Mouse (Mus musculus) forebrain, postnatal 0 days (tissue): ENCODE data around the gene Prkca. TPM values are rescaled to one million over a fixed set of nuclear protein-coding genes. Genes with fewer than 3 reads are reported as not detected.

ENCODE experiments used
- ATAC-seq: fragments of 200-750 bp; cut with Nextera tagmentation; 2 replicates; pipeline ENCODE4 v1.8.0; 2017; ENCODE audit warnings: mild to moderate bottlenecking, moderate library complexity
- DNase-seq: peaks from one replicate; pipeline ENCODE4 v3.0.0-alpha.2; 2015
- H3K27ac ChIP-seq: fragments of 300-500 bp; sonication (generic); 2 replicates; pipeline ENCODE4 v1.5.1; 2014; ENCODE audit warnings: low read depth, mild to moderate bottlenecking, antibody characterized with exemption, low read length, moderate library complexity, mixed read lengths
- H3K27me3 ChIP-seq: fragments of 300-500 bp; sonication (generic); 2 replicates; pipeline ENCODE4 v1.6.1; 2014; ENCODE audit warnings: mild to moderate bottlenecking, low read length, mixed read lengths; ENCODE audit not compliant: insufficient read depth
- H3K36me3 ChIP-seq: fragments of 300-500 bp; sonication (generic); 2 replicates; pipeline ENCODE4 v1.6.1; 2014; ENCODE audit warnings: mild to moderate bottlenecking, moderate library complexity; ENCODE audit not compliant: insufficient read depth
- H3K4me1 ChIP-seq: fragments of 300-500 bp; sonication (generic); 2 replicates; pipeline ENCODE4 v1.6.1; 2014; ENCODE audit warnings: antibody characterized with exemption; ENCODE audit not compliant: insufficient read depth
- H3K4me2 ChIP-seq: fragments of 300-500 bp; sonication (generic); 2 replicates; pipeline ENCODE4 v1.6.1; 2014; ENCODE audit warnings: low read depth, mild to moderate bottlenecking, moderate library complexity
- H3K4me3 ChIP-seq: fragments of 300-500 bp; sonication (generic); 2 replicates; pipeline ENCODE4 v1.5.1; 2014; ENCODE audit warnings: low read depth, low read length, mixed read lengths
- H3K9ac ChIP-seq: fragments of 300-500 bp; sonication (generic); 2 replicates; pipeline ENCODE4 v1.6.1; 2014; ENCODE audit warnings: mild to moderate bottlenecking
- H3K9me3 ChIP-seq: fragments of 300-500 bp; sonication (generic); 2 replicates; pipeline ENCODE4 v1.6.1; 2016; ENCODE audit warnings: low read length
- CTCF ChIP-seq: sonication (generic); IDR thresholded peaks from 2 replicates; pipeline ENCODE4 v1.5.1; 2016; ENCODE audit warnings: antibody characterized with exemption, control low read depth, low read depth
- WGBS: fragments of 180-500 bp; shearing (Covaris S2); extraction: QIAGEN DNeasy Blood & Tissue Kit; methylation state at CpG from one replicate; pipeline ENCODE4 v1.1.7; 2014; 5-methylcytosine and 5-hydroxymethylcytosine counted together
- polyA plus RNA-seq: library from polyadenylated mRNA; unstranded; fragments of >200 nt; fragmentation: Nextera tagmentation; extraction: Ambion mirVana; gene quantifications from 2 replicates; pipeline ENCODE4 v1.2.1, GENCODE M21; 2015
- total RNA-seq: library from RNA; depleted of rRNA; stranded (reverse); fragments of >200 nt; gene quantifications from 2 replicates; pipeline ENCODE4 v1.2.3, GENCODE M21; 2014

The Prkca gene
- total and polyA plus RNA-seq, 2 experiments from 2014 or later = 5.0 to 30.0 TPM

DNA sequence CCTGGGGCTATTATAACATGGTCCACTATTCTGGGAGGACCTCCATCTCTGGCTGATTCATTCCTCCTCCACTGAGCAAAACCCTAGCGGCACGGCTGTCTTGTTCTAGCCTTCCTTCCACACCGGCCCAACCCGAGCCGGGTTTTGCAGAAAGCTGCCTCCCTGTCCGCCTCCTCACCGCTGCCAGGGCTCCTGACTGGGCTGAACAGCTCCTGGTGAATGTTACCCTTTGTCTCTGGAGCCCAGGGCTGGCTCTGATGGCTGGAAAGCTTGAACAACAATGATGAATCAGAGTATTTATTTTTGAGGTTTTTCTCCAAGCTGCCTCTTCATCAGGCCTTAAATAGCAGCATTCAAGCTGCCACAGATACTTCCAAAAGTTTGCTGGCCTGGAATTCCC, 193.3 kb downstream of the Prkca start:
- TF ChIP-seq CTCF = no peak
- Histone ChIP-seq H3K27ac (no peak overlapping the region), H3K27me3 (no peaks in the 10 kb centered on the region), H3K4me3 (no peak overlapping the region), H3K36me3 (no peaks in the 10 kb centered on the region), H3K9ac (no peak overlapping the region), H3K4me2 (no peak overlapping the region), H3K9me3 (no peaks in the 10 kb centered on the region), H3K4me1 (peaks cover 24% of the 10 kb centered on the region)
- ATAC-seq = peak; percentile 72
- 19% methylated on average over 7 of the region's 7 CpGs for WGBS
- DNase-seq = peak; percentile 48

DNA sequence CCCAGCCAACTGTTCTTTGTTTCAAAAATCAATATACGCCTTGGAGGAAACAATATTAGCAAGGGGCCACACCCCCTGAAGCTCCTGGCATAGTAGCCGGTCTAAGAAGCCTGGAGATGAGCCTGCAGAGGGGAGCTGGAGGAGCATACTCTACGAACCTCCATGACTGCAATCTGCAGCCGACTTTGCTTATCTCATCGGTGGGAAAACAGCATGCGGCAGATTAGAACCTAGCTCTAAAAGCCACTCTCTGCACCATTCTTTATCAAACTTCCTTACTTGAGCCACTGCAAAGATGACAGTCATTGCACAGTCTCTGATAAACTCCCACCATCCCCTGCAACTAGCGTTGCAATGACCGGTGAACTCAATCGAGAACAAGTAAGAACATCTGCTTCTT, 194.5 kb downstream of the Prkca start:
- Histone ChIP-seq H3K4me3 (no peak overlapping the region), H3K4me1 (peaks cover 32% of the 10 kb centered on the region), H3K27me3 (no peaks in the 10 kb centered on the region), H3K27ac (no peak overlapping the region; the same call in 1 of the 2 replicates), H3K4me2 (no peak overlapping the region), H3K9me3 (no peaks in the 10 kb centered on the region), H3K36me3 (no peaks in the 10 kb centered on the region), H3K9ac (no peak overlapping the region)
- 63% methylated on average over 9 of the region's 9 CpGs for WGBS
- DNase-seq = no peak
- no peak for ATAC-seq
- no peak for TF ChIP-seq CTCF

DNA sequence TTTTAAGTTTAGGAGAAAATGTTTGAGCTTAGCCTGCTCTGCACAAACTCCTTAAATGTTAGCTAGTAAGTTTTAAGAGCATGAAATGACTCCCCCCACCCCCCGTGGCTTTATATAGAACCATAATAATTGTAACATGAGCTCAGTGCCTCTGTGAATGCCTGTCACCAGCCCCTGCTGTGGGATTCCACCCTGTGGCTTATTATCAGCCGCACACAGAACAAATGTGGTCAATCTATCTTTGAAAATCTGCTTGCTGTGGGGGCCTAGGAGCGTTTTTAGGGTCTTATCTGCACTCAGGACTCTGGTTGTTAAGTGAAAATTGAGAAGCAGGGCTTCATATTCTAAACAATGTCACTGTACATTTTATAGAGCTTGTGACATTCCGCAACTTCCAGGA, 195.2 kb downstream of the Prkca start:
- no peaks in the 10 kb centered on the region for H3K27me3 ChIP-seq
- no peaks in the 10 kb centered on the region for H3K9me3 ChIP-seq
- H3K9ac ChIP-seq = no peak overlapping the region
- WGBS = 33% methylated on average over 4 of the region's 4 CpGs
- peaks cover 32% of the 10 kb centered on the region for H3K4me1 ChIP-seq
- TF ChIP-seq CTCF = no peak
- ATAC-seq (no peak), DNase-seq (no peak)
- no peak overlapping the region for H3K27ac ChIP-seq
- H3K4me2 ChIP-seq = no peak overlapping the region
- no peak overlapping the region for H3K4me3 ChIP-seq
- H3K36me3 ChIP-seq = no peaks in the 10 kb centered on the region

DNA sequence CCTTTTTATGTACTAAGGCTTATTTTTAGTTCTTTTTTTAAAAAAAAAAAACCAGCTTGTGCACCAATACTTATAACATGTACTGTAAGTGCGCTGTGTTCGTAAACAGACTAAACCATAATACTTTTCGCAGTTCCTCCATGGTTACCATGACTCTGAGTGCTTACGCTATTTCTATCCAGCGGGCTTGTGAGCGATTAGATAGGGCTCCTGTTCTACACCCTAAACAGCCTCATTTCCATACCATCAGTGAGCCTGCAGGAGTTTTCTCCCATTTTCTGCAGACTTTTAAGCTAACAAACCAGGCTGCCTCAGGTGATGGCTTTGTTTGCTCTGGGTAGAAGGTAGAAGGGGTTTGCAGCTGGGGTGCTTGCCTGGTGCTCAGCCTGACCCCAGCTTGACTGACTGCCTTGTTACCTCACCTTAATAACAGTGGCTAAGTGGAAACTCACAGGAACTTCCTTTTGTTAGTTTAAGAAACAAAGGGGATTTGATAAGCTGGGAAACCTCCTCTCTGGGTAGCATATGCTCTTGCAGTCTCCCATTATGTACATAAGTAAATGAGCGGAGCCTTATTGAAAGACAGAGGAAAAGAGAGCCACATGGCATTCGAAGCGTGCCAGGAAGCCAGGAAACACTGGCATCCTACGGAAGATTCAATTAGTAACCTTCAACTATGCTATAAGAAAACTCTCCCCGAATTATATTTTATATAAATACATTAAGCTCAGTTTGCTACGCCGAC, 197.8 kb downstream of the Prkca start:
- H3K36me3 ChIP-seq = no peaks in the 10 kb centered on the region
- H3K4me1 ChIP-seq = peaks cover 27% of the 10 kb centered on the region
- ATAC-seq (peak; percentile 78), DNase-seq (peak; percentile 72)
- H3K27me3 ChIP-seq = no peaks in the 10 kb centered on the region
- H3K9me3 ChIP-seq = no peaks in the 10 kb centered on the region
- TF ChIP-seq CTCF = no peak
- peak overlapping the region; percentile 75 for H3K27ac ChIP-seq
- WGBS = 30% methylated on average over 13 of the region's 13 CpGs
- peak overlapping the region; percentile 37 for H3K4me2 ChIP-seq
- H3K9ac ChIP-seq = 0 out of 2 replicates have a peak overlapping the region, but pooled peaks have one; percentile 14
- no peak overlapping the region for H3K4me3 ChIP-seq

DNA sequence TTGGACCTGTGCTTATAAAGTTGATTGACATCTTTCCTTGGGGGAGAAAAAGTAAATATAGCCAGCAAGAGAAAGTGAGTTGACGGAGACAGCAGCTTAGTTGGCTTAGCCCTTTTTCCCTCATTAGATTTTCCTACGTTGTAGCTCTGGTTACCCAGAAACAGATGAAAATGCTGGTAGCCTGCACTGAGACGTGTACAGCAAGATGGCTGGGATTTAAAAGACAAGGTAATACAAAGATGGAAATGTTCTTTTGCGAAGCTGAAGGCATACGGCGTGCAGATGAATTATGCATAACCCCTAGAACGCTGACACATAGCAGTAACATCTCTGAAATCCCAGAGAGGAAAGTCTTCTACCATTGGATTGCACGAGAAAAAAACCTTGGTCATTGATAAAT, 198.6 kb downstream of the Prkca start:
- Histone ChIP-seq H3K9me3 (no peaks in the 10 kb centered on the region), H3K9ac (no peak overlapping the region), H3K27me3 (no peaks in the 10 kb centered on the region), H3K27ac (peak overlapping the region; percentile 75), H3K36me3 (no peaks in the 10 kb centered on the region), H3K4me3 (no peak overlapping the region), H3K4me1 (peaks cover 29% of the 10 kb centered on the region), H3K4me2 (peak overlapping the region; percentile 37; the same call in 1 of the 2 replicates)
- 38% methylated on average over 8 of the region's 8 CpGs for WGBS
- no peak for TF ChIP-seq CTCF
- ATAC-seq (peak; percentile 32), DNase-seq (peak; percentile 43)

DNA sequence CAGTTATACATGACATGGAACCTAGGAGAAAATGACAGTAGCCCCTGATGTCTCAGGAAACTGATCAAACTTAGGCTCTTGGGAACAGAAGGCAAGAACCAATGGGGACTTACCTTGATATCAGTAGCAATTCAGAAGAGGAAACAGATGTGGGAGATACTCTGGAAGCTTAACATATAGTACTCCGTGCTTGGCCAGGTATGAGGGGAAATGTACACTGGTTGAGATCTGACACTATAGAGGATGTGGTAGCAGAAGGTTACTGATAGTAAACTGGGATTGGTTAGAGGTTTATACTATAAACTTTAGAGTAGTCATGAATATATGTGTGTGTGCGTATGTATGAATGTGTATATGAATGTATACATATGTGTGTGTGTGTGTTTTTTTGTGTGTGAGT, 200.0 kb downstream of the Prkca start:
- no peak for DNase-seq
- H3K27ac ChIP-seq = no peak overlapping the region
- no peak for ATAC-seq
- no peaks in the 10 kb centered on the region for H3K9me3 ChIP-seq
- no peak for TF ChIP-seq CTCF
- no peaks in the 10 kb centered on the region for H3K36me3 ChIP-seq
- 96% methylated on average over 2 of the region's 2 CpGs for WGBS
- no peak overlapping the region for H3K9ac ChIP-seq
- H3K4me3 ChIP-seq = no peak overlapping the region
- peaks cover 30% of the 10 kb centered on the region for H3K4me1 ChIP-seq
- no peaks in the 10 kb centered on the region for H3K27me3 ChIP-seq
- no peak overlapping the region for H3K4me2 ChIP-seq

DNA sequence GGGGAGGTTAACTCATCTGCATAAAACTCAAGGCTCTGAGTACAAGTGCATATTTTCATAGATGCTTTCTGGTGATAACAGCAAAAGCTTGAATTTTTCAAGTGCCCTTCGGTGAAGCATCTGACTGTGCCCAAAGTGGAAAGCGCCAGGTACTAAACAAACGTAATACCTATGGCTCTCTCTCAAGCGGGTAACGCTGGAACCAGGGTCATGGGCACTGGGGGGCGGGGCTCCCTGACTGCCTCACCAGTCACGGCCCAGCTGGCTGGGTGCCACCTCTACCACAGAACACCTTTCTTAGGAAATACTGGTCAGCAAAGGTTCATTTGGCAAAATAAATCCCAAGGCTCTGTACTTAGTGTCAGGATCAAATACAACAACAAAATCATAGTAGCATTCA, 203.7 kb downstream of the Prkca start:
- DNase-seq (no peak), ATAC-seq (no peak)
- Histone ChIP-seq H3K27me3 (no peaks in the 10 kb centered on the region), H3K9me3 (no peaks in the 10 kb centered on the region), H3K9ac (no peak overlapping the region), H3K27ac (0 out of 2 replicates have a peak overlapping the region, but pooled peaks have one; percentile 62), H3K36me3 (no peaks in the 10 kb centered on the region), H3K4me3 (no peak overlapping the region), H3K4me1 (0 out of 2 replicates have a peak, but pooled peaks cover 18% of the 10 kb centered on the region), H3K4me2 (no peak overlapping the region)
- WGBS = 64% methylated on average over 7 of the region's 7 CpGs
- no peak for TF ChIP-seq CTCF
